ENCODE assay signal across 3 mouse cellular contexts in genomic region chr6:44007196-44007595, GRCm38 (mm10).
DNase-seq lines count a peak whose midpoint lies in the region.

No protein-coding gene starts in this region.

- DNase-seq in ES-CJ7 (ENCODE audit: low read depth, low spot score) (peak; percentile 65), R1 (ENCODE audit: low read depth, low spot score) (peak; percentile 84), ZHBTc4 (ENCODE audit: low read depth, low spot score) (peak; percentile 67)
